Mouse (Mus musculus) E14TG2a.4 (cell line): ENCODE results near the gene 2200002D01Rik.

Experiments used
- CTCF ChIP-seq: conservative IDR thresholded peaks from 2 replicates; pipeline ENCODE4 v1.5.1; 2014; ENCODE audit warnings: low read length
- NANOG ChIP-seq: IDR thresholded peaks from 2 replicates; pipeline ENCODE4 v1.6.1; 2014; ENCODE audit warnings: borderline replicate concordance, low read length, mixed read lengths

GRCm38 (mm10) chr7:29246015-29246414, 2.3 kb downstream of the 2200002D01Rik start:
- TF ChIP-seq CTCF (no peak), NANOG (no peak)
